Mouse (Mus musculus) olfactory bulb, adult 2 months (tissue): ENCODE measurements around the gene Cfdp1.

ENCODE experiments used
- CTCF ChIP-seq: fragments of 200-500 bp; IDR thresholded peaks from 2 replicates; pipeline ENCODE4 v1.5.1; 2012; ENCODE audit warnings: low read depth, mild to moderate bottlenecking, low read length, moderate library complexity; ENCODE audit not compliant: insufficient read depth
- POLR2A ChIP-seq: fragments of 200-500 bp; IDR thresholded peaks from 2 replicates; pipeline ENCODE4 v1.6.1; 2012; ENCODE audit warnings: mild to moderate bottlenecking, low read depth, low read length, moderate library complexity; ENCODE audit not compliant: insufficient read depth

DNA sequence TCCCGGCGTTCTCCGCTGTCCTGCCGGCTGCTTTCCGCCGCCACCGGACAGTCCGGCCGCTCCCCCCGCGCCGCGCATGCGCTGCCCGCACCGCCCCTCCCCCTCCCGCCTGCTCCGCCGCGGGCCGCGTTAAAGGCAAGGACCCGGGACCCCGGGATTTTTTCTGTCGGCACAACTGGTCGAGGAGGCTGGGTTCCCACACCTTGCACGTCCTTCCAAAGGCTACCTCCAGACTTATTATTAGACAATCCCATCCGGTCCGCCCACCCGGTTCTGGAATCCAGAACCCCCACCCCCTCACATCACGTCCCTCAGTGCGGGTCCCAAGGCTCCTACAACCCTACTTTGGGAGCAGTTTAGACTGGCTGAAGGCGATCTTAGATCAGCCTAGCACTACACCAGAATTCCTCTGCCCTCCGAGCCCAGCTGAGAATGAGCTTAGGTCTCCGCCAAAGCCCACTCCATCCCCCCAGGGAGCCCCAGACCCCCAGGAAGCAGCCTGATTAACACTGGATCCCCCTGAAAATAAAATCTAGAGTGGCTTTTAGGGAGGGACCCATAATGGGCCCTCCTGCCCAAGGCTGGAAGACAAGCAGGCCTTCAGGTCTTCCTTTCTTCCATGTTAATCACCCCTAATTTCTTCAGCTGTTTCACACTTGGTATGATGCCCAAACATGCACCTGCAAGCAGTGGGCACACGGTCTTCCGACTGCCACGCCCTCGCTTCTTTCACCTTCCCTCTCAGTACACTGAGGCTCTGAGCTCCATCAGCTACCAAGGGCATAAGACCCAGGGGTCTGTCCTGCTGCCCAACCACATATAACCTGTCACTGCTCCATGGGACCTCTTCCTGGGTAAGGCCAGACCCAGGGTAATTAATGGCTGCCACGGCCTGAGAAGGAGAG is 110.0 kb downstream of the Cfdp1 start, which contains the start of gene Bcar1:
- TF ChIP-seq CTCF: no peak
- TF ChIP-seq POLR2A: no peak
